Mouse (Mus musculus): ENCODE data around the gene Clps. TPM values are rescaled to one million over a fixed set of nuclear protein-coding genes. Genes with fewer than 3 reads are reported as not detected.

Gene Clps
- total RNA-seq (2015; ENCODE audit: low replicate concordance) (not detected in 2 replicates), total RNA-seq (2017; ENCODE audit: low replicate concordance) (not detected in 2 replicates)

DNA sequence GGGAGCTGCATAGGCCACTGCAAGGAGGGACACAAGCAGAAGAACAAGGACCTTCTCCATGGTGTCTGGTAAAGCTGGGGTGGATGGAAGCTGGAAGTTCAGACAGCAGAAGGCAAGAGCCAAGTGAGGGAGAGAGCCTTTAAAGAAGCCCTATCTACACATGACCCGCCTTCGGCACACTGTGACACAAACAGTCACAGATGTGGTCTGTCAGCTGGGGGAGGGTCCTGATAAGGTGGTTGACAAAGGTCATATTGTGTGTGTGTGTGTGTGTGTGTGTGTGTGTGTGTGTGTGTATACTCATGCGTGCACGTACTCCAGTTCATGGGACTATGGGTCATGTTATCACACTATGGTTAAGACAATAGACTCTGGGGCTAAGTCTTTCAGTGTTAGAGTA, at the start of gene Clps:
Gene Clps (minus strand): TSS at position 169 of the 400 bp plus-strand sequence.
- ATAC-seq (replicated peaks; ENCODE audit: low FRiP score, poor library complexity, severe bottlenecking), result no peak

- ATAC-seq (replicated peaks; ENCODE audit: low FRiP score, poor library complexity, severe bottlenecking), result no peak
These were observed 49.0 kb upstream of the Clps start for GRCm38 (mm10) chr17:28609543-28609942.

DNA sequence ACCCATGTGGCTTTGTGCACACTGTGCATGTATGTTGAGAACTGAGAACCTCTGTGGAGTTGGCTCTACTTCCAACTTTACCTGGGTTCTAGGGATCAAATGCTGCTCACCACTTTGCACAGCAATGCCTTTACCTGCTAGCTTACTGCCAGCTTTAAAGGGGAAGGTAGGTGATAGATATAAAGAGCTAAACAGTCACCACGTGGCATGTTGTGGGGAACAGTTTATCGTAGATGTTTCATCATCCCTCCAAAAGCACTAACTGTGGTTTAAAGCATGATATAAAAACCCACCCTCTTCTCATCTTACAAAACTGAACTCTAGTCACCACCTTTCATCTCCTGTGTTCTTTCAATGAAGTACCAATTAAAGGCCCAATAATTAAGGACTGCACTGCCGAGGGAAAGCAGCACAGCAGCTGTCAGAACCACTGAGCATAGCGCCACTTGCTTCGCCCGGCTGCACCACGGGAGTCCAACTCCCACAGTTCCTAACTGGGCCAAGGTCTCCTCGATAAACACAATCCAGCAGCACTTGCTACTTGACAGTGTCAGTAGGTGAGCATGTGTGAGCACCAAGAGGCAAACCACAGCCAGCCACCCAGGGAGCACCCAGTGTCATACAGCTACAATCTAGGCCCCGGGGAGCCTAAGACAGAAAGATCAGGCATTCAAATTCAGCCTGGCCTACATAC, 41.1 kb upstream of the Clps start:
- no peak for ATAC-seq (replicated peaks; ENCODE audit: low FRiP score, poor library complexity, severe bottlenecking)

GRCm38 (mm10) chr17:28600780-28601179, 40.2 kb upstream of the Clps start:
- no peak for ATAC-seq (replicated peaks; ENCODE audit: low FRiP score, poor library complexity, severe bottlenecking)

DNA sequence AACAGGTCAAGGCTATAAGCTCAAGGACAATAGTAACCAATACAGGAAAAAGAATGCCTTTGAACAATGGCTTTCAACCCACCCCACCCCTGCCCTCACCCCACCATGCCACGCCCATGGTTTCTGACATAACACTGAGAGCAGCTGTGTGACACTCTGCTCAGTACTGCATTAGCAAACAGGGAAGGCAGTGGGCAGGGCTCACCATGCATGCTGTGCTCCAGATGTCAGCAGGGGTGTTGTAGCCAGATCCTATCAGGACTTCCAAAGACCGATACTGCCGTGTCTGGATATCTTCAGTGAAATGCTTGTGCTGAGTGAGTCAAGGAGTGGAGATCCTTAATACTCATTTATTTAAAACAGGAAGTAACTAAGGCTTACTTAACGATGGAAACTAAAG, 33.4 kb upstream of the Clps start:
- ATAC-seq (replicated peaks; ENCODE audit: low FRiP score, poor library complexity, severe bottlenecking), result no peak

- peak; percentile 70 for ATAC-seq (replicated peaks; ENCODE audit: low FRiP score, poor library complexity, severe bottlenecking)
These were observed 32.4 kb upstream of the Clps start for GRCm38 (mm10) chr17:28592998-28593397.

GRCm38 (mm10) chr17:28591476-28591875, 30.9 kb upstream of the Clps start:
- peak; percentile 70 for ATAC-seq (replicated peaks; ENCODE audit: low FRiP score, poor library complexity, severe bottlenecking)

GRCm38 (mm10) chr17:28590596-28590995, 30.0 kb upstream of the Clps start:
- ATAC-seq (replicated peaks; ENCODE audit: low FRiP score, poor library complexity, severe bottlenecking), result no peak

GRCm38 (mm10) chr17:28588591-28588990, 28.0 kb upstream of the Clps start:
- ATAC-seq (replicated peaks; ENCODE audit: low FRiP score, poor library complexity, severe bottlenecking), result no peak

- ATAC-seq (replicated peaks; ENCODE audit: low FRiP score, poor library complexity, severe bottlenecking), result no peak
These were observed 25.9 kb upstream of the Clps start for GRCm38 (mm10) chr17:28586509-28586908.

GRCm38 (mm10) chr17:28581056-28581455, 20.5 kb upstream of the Clps start:
- no peak for ATAC-seq (replicated peaks; ENCODE audit: low FRiP score, poor library complexity, severe bottlenecking)

GRCm38 (mm10) chr17:28580396-28580795, 19.8 kb upstream of the Clps start:
- ATAC-seq (replicated peaks; ENCODE audit: low FRiP score, poor library complexity, severe bottlenecking), result no peak

GRCm38 (mm10) chr17:28575244-28576125, 14.9 kb upstream of the Clps start, which contains the start of gene Lhfpl5:
Lhfpl5 (plus strand) TSS chr17:28575641.
- 0 out of 2 replicates have a peak, but pooled peaks have one; percentile 44 for ATAC-seq (replicated peaks; ENCODE audit: low FRiP score, poor library complexity, severe bottlenecking)

- no peak for ATAC-seq (replicated peaks; ENCODE audit: low FRiP score, poor library complexity, severe bottlenecking)
These were observed 12.4 kb upstream of the Clps start for GRCm38 (mm10) chr17:28572941-28573340.

DNA sequence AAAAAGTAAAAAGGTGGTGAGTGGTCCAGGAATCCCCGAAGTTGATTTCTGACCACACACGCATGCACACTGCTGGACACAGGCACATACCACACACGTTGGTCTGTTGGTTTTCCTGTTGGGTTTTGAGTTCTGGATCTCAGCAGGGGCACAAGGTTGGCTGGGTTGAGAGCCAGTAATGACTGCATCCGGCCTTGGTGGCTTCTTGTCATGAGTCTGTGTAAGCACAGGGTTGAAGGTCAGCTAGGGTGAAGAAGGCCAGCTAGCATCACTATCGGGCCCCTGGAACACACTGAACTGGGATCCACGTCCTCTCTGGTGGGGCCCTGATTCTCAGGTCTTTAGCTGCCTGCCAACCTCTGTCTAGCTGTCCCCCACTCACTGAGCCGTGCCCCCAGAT, 12.0 kb upstream of the Clps start:
- ATAC-seq (replicated peaks; ENCODE audit: low FRiP score, poor library complexity, severe bottlenecking), result no peak

- no peak for ATAC-seq (replicated peaks; ENCODE audit: low FRiP score, poor library complexity, severe bottlenecking)
These were observed 11.3 kb upstream of the Clps start for GRCm38 (mm10) chr17:28571868-28572267.

DNA sequence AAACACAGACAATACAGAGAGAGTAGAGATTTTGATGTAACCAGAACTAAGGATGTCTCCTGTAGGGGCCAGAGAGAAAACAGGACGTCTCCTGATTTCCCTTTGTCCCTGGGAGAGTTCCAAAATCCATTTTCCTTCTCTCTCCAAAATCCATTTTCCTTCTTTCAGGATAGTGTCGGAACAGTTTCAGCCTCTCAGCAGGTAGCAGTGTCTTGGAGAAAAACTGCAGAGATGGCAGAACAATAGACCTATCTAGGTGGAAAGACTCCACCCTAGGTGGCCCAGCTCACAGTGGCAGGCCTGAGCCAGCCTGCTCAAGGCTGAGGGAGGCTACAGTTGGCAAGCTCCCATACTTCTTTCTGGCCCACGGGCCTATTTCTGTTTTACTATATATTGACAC, 7.0 kb upstream of the Clps start:
- no peak for ATAC-seq (replicated peaks; ENCODE audit: low FRiP score, poor library complexity, severe bottlenecking)

DNA sequence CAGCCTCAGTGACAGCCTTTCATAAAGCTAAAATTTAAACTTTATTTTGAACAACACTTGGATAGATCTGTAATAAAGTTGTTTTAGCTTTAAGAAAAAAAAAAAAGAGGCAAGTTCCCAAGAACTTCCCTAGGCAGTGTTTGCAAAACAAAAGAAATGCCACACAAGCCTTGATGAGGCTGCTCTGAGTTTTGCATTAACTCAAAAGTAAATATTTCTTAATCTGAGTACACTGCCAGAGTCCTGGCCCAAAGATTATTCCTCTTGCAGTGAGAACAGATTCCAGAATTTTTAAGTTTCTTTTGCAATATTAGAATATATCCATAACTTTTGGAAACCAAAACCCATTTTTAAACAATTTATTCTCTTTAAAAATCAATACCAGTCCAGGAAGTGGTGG, 4.6 kb upstream of the Clps start:
- no peak for ATAC-seq (replicated peaks; ENCODE audit: low FRiP score, poor library complexity, severe bottlenecking)

GRCm38 (mm10) chr17:28561613-28562012, 1.0 kb upstream of the Clps start:
- ATAC-seq (replicated peaks; ENCODE audit: low FRiP score, poor library complexity, severe bottlenecking), result no peak

- ATAC-seq (replicated peaks; ENCODE audit: low FRiP score, poor library complexity, severe bottlenecking), result no peak
These were observed 2.8 kb downstream of the Clps start for GRCm38 (mm10) chr17:28557772-28558171.
